Mouse (Mus musculus): Measurements from ENCODE around the gene Stab2.

DNA sequence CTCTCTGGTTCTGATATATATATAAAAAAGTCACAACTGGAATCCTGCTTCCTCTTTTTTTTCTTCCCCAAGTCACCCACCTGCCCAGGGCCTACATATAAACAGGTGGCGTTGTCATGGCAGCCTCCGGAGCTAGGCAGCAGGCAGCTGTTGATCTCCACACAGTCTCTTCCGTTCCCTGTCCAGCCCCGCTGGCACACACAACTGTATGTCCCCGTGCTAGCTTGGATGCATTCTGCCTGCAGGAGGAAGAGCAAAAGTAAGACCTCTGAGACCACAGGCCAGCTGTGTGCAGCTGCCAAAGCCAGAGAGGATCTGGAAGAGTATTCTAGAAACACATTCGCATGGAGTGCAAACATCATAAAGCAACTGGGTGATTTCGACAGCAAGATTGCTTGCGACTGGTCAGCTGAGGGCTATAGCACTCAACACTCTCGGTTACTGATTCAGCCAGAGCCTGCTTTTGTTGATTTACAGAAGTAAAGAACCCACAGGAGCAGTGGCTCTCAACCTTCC, 74.6 kb downstream of the Stab2 start:
- TF ChIP-seq POLR2A (IDR thresholded peaks at IDR 0.05; ENCODE audit: low read depth, low read length) (no peak), CTCF (conservative IDR thresholded peaks at IDR 0.05; ENCODE audit: insufficient read depth, insufficient read length, low read depth, low read length) (no peak)
